Mouse (Mus musculus): ENCODE data around the gene Rpl23. TPM values are rescaled to one million over a fixed set of nuclear protein-coding genes. Genes with fewer than 3 reads are reported as not detected.

Gene Rpl23
- 1,000 to 10,000 TPM in 2 of 3 experiments, 100 to 1,000 TPM in 1; 686 to 1,148 (median 1,072) TPM for polyA plus RNA-seq (2017; shearing (Covaris generic))

- peak; percentile 85 for ATAC-seq
Observed at GRCm38 (mm10) chr11:97781832-97782563, at the start of gene Rpl23. Rpl23 (minus strand) TSS chr11:97782437.

- ATAC-seq = no peak
Observed at GRCm38 (mm10) chr11:97832001-97832400, 49.8 kb upstream of the Rpl23 start.

- ATAC-seq = no peak
Observed at GRCm38 (mm10) chr11:97830501-97830900, 48.3 kb upstream of the Rpl23 start.

- ATAC-seq = peak; percentile 43
Observed at GRCm38 (mm10) chr11:97829913-97830476, 47.8 kb upstream of the Rpl23 start.

GRCm38 (mm10) chr11:97829365-97829764 is 47.1 kb upstream of the Rpl23 start:
- ATAC-seq = no peak

- ATAC-seq = no peak
Observed at GRCm38 (mm10) chr11:97827654-97828053, 45.4 kb upstream of the Rpl23 start.

- no peak for ATAC-seq
Observed at GRCm38 (mm10) chr11:97826414-97826813, 44.2 kb upstream of the Rpl23 start.

- no peak for ATAC-seq
Observed at GRCm38 (mm10) chr11:97825971-97826370, 43.7 kb upstream of the Rpl23 start.

GRCm38 (mm10) chr11:97825295-97825694 is 43.1 kb upstream of the Rpl23 start:
- ATAC-seq = peak; percentile 77

- peak; percentile 3 for ATAC-seq
Observed at GRCm38 (mm10) chr11:97824895-97825294, 42.7 kb upstream of the Rpl23 start.

GRCm38 (mm10) chr11:97824168-97824567 is 41.9 kb upstream of the Rpl23 start:
- no peak for ATAC-seq

GRCm38 (mm10) chr11:97822840-97823603 is 40.8 kb upstream of the Rpl23 start:
- no peak for ATAC-seq

GRCm38 (mm10) chr11:97821401-97822064 is 39.3 kb upstream of the Rpl23 start:
- ATAC-seq = peak; percentile 77

- no peak for ATAC-seq
Observed at GRCm38 (mm10) chr11:97820840-97821239, 38.6 kb upstream of the Rpl23 start.

- ATAC-seq = no peak
Observed at GRCm38 (mm10) chr11:97819923-97820322, 37.7 kb upstream of the Rpl23 start.

- ATAC-seq = no peak
Observed at GRCm38 (mm10) chr11:97819102-97819501, 36.9 kb upstream of the Rpl23 start.

GRCm38 (mm10) chr11:97818571-97818970 is 36.3 kb upstream of the Rpl23 start:
- ATAC-seq = no peak

GRCm38 (mm10) chr11:97818003-97818402 is 35.8 kb upstream of the Rpl23 start:
- no peak for ATAC-seq

GRCm38 (mm10) chr11:97817379-97817778 is 35.1 kb upstream of the Rpl23 start:
- no peak for ATAC-seq

- ATAC-seq = no peak
Observed at GRCm38 (mm10) chr11:97816916-97817315, 34.7 kb upstream of the Rpl23 start.

GRCm38 (mm10) chr11:97816176-97816575 is 33.9 kb upstream of the Rpl23 start:
- ATAC-seq = no peak

GRCm38 (mm10) chr11:97815736-97816135 is 33.5 kb upstream of the Rpl23 start:
- ATAC-seq = no peak

Data from inflammation-experienced regulatory T-cells, adult 6 months (primary cell).